Mouse (Mus musculus) heart, adult 2 months (tissue): ENCODE measurements at regions not wholly inside any gene's neighbourhood (a gene's known extent, or its start where the extent isn't known, plus 50 kb on each side); places are given as distances from the start of the nearest gene placed in this dataset.
A peak's percentile ranks its signal among the peaks of the same experiment; 100 is the strongest.

Experiments used
- DNase-seq, 2 experiments: peaks; one replicate each; pipeline ENCODE4 v3.0.0; 2021
- H3K27ac ChIP-seq: fragments of 200-600 bp; 2 replicates; pipeline ENCODE4 v1.8.1; 2022
- H3K27me3 ChIP-seq: fragments of 200-500 bp; 2 replicates; pipeline ENCODE4 v1.6.1; 2012; ENCODE audit warnings: mild to moderate bottlenecking, low read length, inconsistent platforms, mixed read lengths; ENCODE audit not compliant: control insufficient read depth, insufficient read depth
- H3K36me3 ChIP-seq: fragments of 200-500 bp; 2 replicates; pipeline ENCODE4 v1.6.1; 2012; ENCODE audit warnings: low read length, inconsistent platforms; ENCODE audit not compliant: control insufficient read depth, insufficient read depth
- H3K4me1 ChIP-seq: fragments of 200-500 bp; 2 replicates; pipeline ENCODE4 v1.6.1; 2011; ENCODE audit warnings: low read length; ENCODE audit not compliant: control insufficient read depth, insufficient read depth
- H3K4me3 ChIP-seq: fragments of 200-600 bp; 2 replicates; pipeline ENCODE4 v1.8.1; 2022
- H3K79me2 ChIP-seq: fragments of 200-500 bp; replicated peaks from 2 replicates; pipeline ENCODE4 v1.6.1; 2012; ENCODE audit warnings: mild to moderate bottlenecking, inconsistent platforms, low read length, moderate library complexity, mixed read lengths; ENCODE audit not compliant: control insufficient read depth, insufficient read depth
- H3K9ac ChIP-seq: fragments of 200-500 bp; 2 replicates; pipeline ENCODE4 v1.6.1; 2012; ENCODE audit warnings: low read depth, mild to moderate bottlenecking, control low read depth, inconsistent platforms, low read length, mixed read lengths
- CTCF ChIP-seq: fragments of 200-600 bp; IDR thresholded peaks from 2 replicates; pipeline ENCODE4 v1.8.1; 2022; ENCODE audit warnings: antibody characterized with exemption, mild to moderate bottlenecking, moderate library complexity
- EP300 ChIP-seq: fragments of 200-500 bp; IDR thresholded peaks from 2 replicates; pipeline ENCODE4 v1.6.1; 2011; ENCODE audit warnings: low read depth, low read length, control low read depth; ENCODE audit not compliant: insufficient read depth
- POLR2A ChIP-seq: fragments of 200-500 bp; IDR thresholded peaks from 2 replicates; pipeline ENCODE4 v1.6.1; 2011; ENCODE audit warnings: mild to moderate bottlenecking, low read depth, low read length, control low read depth; ENCODE audit not compliant: insufficient read depth
- WGBS: fragments of 180-500 bp; shearing (Covaris S2); methylation state at CpG from one replicate; pipeline ENCODE4 v1.1.7; 2018; 5-methylcytosine and 5-hydroxymethylcytosine counted together
- intact Hi-C: fragments of 180-260 bp; cut with DNase I; formaldehyde crosslinking; loops from one replicate; pipeline ENCODE4 v1.15.1; 2025

GRCm38 (mm10) chr11:8236056-8236455, 428.3 kb downstream of the Tns3 start:
- Histone ChIP-seq H3K4me1 (no peaks in the 10 kb centered on the region), H3K27me3 (no peaks in the 10 kb centered on the region), H3K36me3 (no peaks in the 10 kb centered on the region), H3K27ac (no peak overlapping the region), H3K4me3 (no peak overlapping the region), H3K9ac (no peak overlapping the region), H3K79me2 (no peaks in the 10 kb centered on the region)
- DNase-seq = no peak
- no peak for TF ChIP-seq POLR2A
- no peak for TF ChIP-seq EP300
- TF ChIP-seq CTCF = no peak
- intact Hi-C loops = no loop called here
- 75% methylated on average over 2 of the region's 2 CpGs for WGBS

GRCm38 (mm10) chr11:8232636-8233189, 431.6 kb downstream of the Tns3 start:
- no peak for DNase-seq
- TF ChIP-seq EP300 (no peak), POLR2A (no peak), CTCF (no peak)
- no peak overlapping the region for H3K4me3 ChIP-seq
- intact Hi-C loops = no loop called here
- H3K27me3 ChIP-seq = no peaks in the 10 kb centered on the region
- H3K4me1 ChIP-seq = peaks cover 6% of the 10 kb centered on the region
- no peaks in the 10 kb centered on the region for H3K79me2 ChIP-seq
- no peaks in the 10 kb centered on the region for H3K36me3 ChIP-seq
- H3K9ac ChIP-seq = no peak overlapping the region
- no peak overlapping the region for H3K27ac ChIP-seq
- WGBS = 88% methylated on average over 9 of the region's 9 CpGs

- TF ChIP-seq POLR2A (no peak), CTCF (no peak), EP300 (peak; percentile 77; the same call in 1 of the 2 replicates)
These were observed 434.5 kb downstream of the Tns3 start for GRCm38 (mm10) chr11:8229787-8230186.

GRCm38 (mm10) chr11:8227772-8228425, 436.4 kb downstream of the Tns3 start:
- no peak for DNase-seq
- 46% methylated on average over 8 of the region's 8 CpGs for WGBS
- no peaks in the 10 kb centered on the region for H3K27me3 ChIP-seq
- intact Hi-C loops = no loop called here
- H3K27ac ChIP-seq = no peak overlapping the region
- H3K9ac ChIP-seq = no peak overlapping the region
- no peak overlapping the region for H3K4me3 ChIP-seq
- TF ChIP-seq CTCF = no peak
- TF ChIP-seq EP300 = no peak
- no peak for TF ChIP-seq POLR2A
- H3K36me3 ChIP-seq = no peaks in the 10 kb centered on the region
- peaks cover 6% of the 10 kb centered on the region for H3K4me1 ChIP-seq
- no peaks in the 10 kb centered on the region for H3K79me2 ChIP-seq

More at GRCm38 (mm10) chr11:8229787-8230186, 434.5 kb downstream of the Tns3 start:
- H3K4me3 ChIP-seq = no peak overlapping the region
- H3K9ac ChIP-seq = no peak overlapping the region
- no peaks in the 10 kb centered on the region for H3K79me2 ChIP-seq
- H3K4me1 ChIP-seq = peaks cover 6% of the 10 kb centered on the region
- H3K27me3 ChIP-seq = no peaks in the 10 kb centered on the region
- intact Hi-C loops = loop anchor here (1.0 kb wide), 1 partner anchor 14 kb away; no protein-coding TSS in a partner anchor
- H3K36me3 ChIP-seq = no peaks in the 10 kb centered on the region
- 34% methylated on average over 7 of the region's 7 CpGs for WGBS
- H3K27ac ChIP-seq = peak overlapping the region; percentile 54
- peak in 1 of 2 experiments; percentile 45 for DNase-seq

GRCm38 (mm10) chr11:8224366-8224765, 440.0 kb downstream of the Tns3 start:
- H3K27ac ChIP-seq = no peak overlapping the region
- no peaks in the 10 kb centered on the region for H3K36me3 ChIP-seq
- no peak overlapping the region for H3K9ac ChIP-seq
- H3K4me1 ChIP-seq = peaks cover 6% of the 10 kb centered on the region
- H3K27me3 ChIP-seq = no peaks in the 10 kb centered on the region
- 58% methylated on average over 1 of the region's 1 CpGs for WGBS
- no peak overlapping the region for H3K4me3 ChIP-seq
- DNase-seq = no peak
- TF ChIP-seq POLR2A = no peak
- TF ChIP-seq EP300 = no peak
- TF ChIP-seq CTCF = no peak
- no peaks in the 10 kb centered on the region for H3K79me2 ChIP-seq
- intact Hi-C loops = no loop called here

GRCm38 (mm10) chr11:8220618-8221017, 443.7 kb downstream of the Tns3 start:
- Histone ChIP-seq H3K36me3 (no peaks in the 10 kb centered on the region), H3K27me3 (no peaks in the 10 kb centered on the region), H3K4me3 (no peak overlapping the region), H3K4me1 (peaks cover 5% of the 10 kb centered on the region), H3K79me2 (no peaks in the 10 kb centered on the region), H3K9ac (no peak overlapping the region), H3K27ac (no peak overlapping the region)
- WGBS = 63% methylated on average over 3 of the region's 3 CpGs
- DNase-seq = no peak
- TF ChIP-seq CTCF (no peak), EP300 (no peak), POLR2A (no peak)
- intact Hi-C loops = no loop called here
